Mouse (Mus musculus): ENCODE measurements around the gene Vcl. TPM values are rescaled to one million over a fixed set of nuclear protein-coding genes. Genes with fewer than 3 reads are reported as not detected.

The Vcl gene
- total RNA-seq, 2 experiments from 2014 or later, result 132 to 149 TPM

DNA sequence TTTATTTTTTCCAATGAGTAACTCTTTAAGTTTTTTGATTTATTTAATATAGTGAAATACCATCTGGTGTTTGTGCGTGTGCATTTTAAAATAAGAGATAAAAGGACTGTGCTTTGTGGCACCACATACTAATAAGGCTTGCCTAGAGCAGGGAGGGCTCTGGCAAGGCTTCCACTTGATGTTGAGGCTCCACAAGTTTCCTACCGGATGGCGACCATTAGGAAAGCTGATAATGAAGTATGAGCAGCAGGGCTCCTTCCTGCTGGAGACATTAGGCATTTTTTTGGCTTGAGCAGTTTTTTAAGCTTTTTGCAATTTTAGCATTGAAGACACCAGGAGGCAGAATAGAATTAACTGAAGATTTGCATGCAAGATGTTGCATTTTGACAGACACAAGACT lies 65.3 kb downstream of the Vcl start:
- intact Hi-C loops (cut with DNase I), result loop anchor here (5.0 kb wide), 2 partner anchors 107 to 122 kb away; no protein-coding TSS in a partner anchor
- no peak for DNase-seq

- no peak for DNase-seq
- intact Hi-C loops (cut with DNase I), result no loop called here
Measured at GRCm38 (mm10) chr14:20995497-20995896, 66.3 kb downstream of the Vcl start.

GRCm38 (mm10) chr14:20996361-20996760 lies 67.2 kb downstream of the Vcl start:
- no peak for DNase-seq
- intact Hi-C loops (cut with DNase I), result no loop called here

DNA sequence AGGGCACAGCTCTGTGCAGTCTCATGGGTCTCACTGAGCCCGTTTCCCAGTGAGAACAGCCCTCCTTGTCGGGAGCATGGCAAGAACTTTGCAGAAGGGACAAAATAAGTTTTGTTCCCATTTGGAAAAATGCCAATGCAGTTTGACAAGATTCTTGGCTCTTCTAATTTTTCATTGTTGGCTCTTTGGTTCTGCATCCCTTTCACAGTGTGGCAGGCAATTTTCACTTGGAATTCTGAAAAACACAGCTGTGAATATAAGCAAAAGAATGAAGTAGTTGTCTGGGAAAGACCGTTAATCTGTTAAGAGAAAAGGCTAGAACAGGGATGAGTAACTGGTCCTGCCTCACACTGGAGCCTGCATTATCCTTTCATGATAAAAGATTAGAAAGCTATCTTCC lies 68.3 kb downstream of the Vcl start:
- intact Hi-C loops (cut with DNase I), result no loop called here
- no peak for DNase-seq

GRCm38 (mm10) chr14:20999617-21000016 lies 70.4 kb downstream of the Vcl start:
- intact Hi-C loops (cut with DNase I), result no loop called here
- DNase-seq, result no peak

DNA sequence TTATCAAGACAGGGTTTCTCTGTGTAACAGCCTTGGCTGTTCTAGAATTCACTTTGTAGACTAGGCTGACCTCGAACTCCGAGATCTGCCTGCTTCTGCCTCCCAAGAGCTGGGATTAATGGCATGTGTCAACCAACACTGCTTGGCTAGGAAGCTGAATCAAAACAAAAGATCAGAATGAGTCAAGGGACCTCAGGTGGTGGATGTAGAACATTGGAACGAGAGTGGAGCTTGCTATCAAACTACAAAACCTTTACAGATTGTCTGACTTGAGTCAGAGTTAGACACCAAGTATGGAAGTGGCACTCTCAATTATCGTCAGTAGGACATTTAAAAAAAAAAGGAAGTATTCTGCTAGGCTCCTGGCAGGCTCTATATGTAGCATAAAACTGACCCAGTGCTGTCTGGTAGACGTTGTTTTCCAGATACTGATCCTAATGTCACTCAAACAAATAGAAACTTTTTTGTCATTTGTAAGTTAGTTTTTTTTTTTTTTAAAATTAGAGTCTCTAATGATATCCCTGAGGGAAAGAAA lies 84.7 kb downstream of the Vcl start:
- intact Hi-C loops (cut with DNase I), result no loop called here
- DNase-seq, result no peak

GRCm38 (mm10) chr14:21017871-21018270 lies 88.7 kb downstream of the Vcl start:
- DNase-seq, result no peak
- intact Hi-C loops (cut with DNase I), result no loop called here

DNA sequence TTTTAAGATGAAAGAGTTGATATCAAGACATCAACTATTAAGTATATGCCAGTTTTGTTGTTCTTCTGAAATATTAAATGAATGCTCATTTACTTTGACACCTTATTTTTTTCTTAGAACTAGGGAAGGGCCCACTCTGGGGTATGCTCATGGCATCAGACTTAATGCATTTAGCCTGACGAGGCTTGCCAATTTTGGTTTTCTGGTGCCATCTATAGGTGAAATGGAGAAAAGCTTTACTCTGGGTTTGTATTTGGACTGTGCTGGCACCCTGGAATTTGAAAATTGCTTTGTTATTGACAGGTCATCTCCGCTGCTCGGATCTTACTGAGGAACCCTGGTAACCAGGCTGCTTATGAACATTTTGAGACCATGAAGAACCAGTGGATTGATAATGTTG lies 89.8 kb downstream of the Vcl start:
- intact Hi-C loops (cut with DNase I), result no loop called here
- peak in 1 of 2 experiments; percentile 19 for DNase-seq

GRCm38 (mm10) chr14:21020435-21020834 lies 91.2 kb downstream of the Vcl start:
- DNase-seq, result no peak
- intact Hi-C loops (cut with DNase I), result loop anchor here (5.0 kb wide), 1 partner anchor 218 kb away; no protein-coding TSS in a partner anchor

DNA sequence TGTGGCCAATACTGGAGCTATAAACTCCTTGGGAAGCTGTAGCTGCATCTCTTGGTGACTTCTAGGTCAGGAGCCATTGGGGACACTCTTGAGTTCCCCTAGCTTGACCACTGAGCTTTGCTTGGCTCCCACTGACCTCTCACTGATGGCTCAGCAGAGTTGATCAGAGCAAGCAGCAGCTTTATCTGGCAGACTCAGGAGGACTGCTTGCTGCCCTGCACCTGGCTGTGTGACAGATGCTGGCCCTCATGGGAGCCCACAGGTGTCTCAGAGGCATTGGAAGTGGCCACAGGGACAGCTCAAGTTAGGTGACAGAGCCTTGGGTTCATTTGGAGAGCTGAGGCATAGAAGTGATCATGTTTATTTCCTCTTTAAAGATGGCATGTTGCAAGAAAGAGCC lies 98.3 kb downstream of the Vcl start:
- DNase-seq, result no peak
- intact Hi-C loops (cut with DNase I), result no loop called here

GRCm38 (mm10) chr14:21029025-21029659 lies 99.9 kb downstream of the Vcl start:
- intact Hi-C loops (cut with DNase I), result no loop called here
- no peak for DNase-seq

DNA sequence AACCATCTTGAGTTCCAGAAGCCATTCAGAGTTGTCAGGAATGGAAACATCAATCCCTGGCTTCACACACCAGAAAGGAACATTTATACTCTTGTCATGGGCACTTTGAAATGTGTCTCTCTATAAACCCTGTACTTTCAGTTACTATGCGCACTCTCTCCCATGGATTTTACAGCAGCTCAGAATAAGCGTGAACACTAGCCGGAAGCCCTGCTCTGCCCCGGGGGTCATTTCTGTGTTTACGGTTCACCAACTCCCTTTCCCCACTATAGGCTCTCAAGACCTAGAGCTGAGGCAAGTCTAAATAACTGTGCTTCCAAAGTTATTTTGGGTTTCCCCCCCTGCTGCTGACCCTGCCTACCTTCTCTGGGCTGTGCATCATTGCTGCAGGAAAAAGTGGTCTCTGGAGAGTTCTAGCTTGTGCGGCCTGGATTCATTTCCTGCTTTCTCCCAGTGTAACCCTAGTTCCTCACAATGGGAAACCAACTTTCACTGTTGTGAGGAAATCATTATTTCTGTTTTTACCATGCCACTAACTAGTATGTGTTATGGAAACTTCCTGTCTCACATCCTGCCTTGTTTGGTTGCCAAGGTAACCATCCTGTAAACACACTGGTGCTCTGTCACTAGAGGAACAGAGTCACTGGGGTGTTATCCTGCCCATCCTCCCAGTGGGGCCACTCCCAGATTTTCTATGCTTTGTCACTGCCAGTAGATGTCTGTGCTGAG lies 102.7 kb downstream of the Vcl start:
- DNase-seq, result peak; percentile 55 to 58
- intact Hi-C loops (cut with DNase I), result no loop called here

DNA sequence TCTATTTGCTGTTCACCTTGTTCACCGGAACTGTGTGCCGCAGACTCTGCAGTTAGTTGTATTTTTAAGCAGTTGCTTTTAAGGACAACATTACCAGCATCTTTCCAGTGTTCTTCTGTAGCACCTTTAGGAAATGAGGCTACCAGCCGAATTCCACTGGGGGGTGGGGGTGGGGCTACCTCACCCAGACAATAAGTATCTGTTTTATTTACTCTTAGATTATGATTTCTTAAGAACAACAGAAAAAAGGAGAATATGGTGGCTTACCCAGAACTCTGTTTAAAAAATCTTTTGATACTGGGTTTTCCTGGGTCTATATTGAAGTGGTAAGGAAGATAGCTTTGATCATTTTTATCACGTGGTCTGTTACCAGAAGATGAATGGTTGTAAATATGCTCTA lies 105.1 kb downstream of the Vcl start:
- DNase-seq, result no peak
- intact Hi-C loops (cut with DNase I), result no loop called here

DNA sequence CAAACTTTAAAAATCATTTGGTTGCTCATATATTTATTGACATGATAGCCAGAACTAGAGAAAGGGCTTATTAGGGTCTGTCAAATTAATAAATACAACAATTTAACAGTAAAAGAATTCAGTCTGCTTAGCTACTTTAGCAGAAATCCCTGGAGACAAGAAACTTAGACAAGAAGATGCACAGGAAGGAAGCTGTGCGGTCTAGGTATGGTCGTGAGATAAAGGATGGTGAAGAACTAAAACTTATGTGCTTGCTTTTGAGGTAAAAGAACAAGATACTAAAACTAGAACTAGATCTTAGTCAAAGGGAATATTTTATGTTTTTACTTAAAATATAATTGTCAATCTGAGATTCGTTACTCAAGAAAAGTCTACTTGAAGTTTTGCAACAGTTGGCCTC lies 105.6 kb downstream of the Vcl start:
- no peak for DNase-seq
- intact Hi-C loops (cut with DNase I), result no loop called here

- intact Hi-C loops (cut with DNase I), result no loop called here
- no peak for DNase-seq
Measured at GRCm38 (mm10) chr14:21039077-21039476, 109.9 kb downstream of the Vcl start.

DNA sequence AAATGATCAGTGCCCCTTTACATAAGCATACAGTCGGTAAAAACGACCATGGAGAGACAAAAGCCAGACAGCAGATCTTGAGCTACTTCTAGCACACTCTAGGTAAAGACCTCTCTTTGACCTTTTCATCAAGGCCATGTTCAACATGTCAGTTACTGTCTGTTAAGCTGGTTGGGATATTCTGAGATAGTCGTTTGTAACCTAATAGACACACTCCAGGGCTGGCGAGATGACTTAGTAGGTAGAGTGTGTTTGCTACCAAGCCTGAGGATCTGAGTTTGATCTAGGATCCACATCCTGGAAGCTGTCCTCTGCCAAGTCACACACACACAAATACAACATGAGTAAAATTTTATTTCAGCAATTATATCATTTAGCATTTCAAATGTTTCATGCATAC lies 110.4 kb downstream of the Vcl start:
- intact Hi-C loops (cut with DNase I), result no loop called here
- no peak for DNase-seq

- DNase-seq, result no peak
- intact Hi-C loops (cut with DNase I), result no loop called here
Measured at GRCm38 (mm10) chr14:21047840-21048239, 118.6 kb downstream of the Vcl start.

DNA sequence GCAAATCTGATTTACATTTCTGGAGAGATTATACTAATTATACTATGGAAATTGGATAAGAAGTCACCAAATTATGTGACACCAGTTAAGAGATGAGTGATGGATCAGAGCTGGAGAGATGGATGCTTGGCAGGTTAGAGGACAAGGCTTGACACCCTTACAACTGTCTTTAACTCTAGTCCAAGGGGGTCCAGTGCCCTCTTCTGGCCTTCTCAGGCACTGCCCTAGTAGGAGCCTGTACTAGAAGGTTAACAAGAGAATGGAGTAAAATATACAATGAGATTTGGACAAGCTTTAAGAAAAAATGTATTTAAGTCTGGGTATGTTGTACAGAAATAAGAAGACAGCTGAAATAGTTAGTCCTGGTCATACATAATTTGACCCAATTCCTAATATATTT lies 119.7 kb downstream of the Vcl start:
- intact Hi-C loops (cut with DNase I), result no loop called here
- DNase-seq, result peak; percentile 52 to 60

GRCm38 (mm10) chr14:21050734-21051133 lies 121.5 kb downstream of the Vcl start:
- peak in 1 of 2 experiments; percentile 46 for DNase-seq
- intact Hi-C loops (cut with DNase I), result loop anchor here (5.0 kb wide), 1 partner anchor 62 kb away; no protein-coding TSS in a partner anchor

- intact Hi-C loops (cut with DNase I), result loop anchor here (5.0 kb wide), 1 partner anchor 61 kb away; no protein-coding TSS in a partner anchor
- no peak for DNase-seq
Measured at GRCm38 (mm10) chr14:21051380-21052111, 122.3 kb downstream of the Vcl start.

Data from heart, postnatal 14 days (tissue).